Mouse (Mus musculus) midbrain, embryonic 13.5 days (tissue): Measurements from ENCODE around the gene Cib1. TPM values are rescaled to one million over a fixed set of nuclear protein-coding genes. Genes with fewer than 3 reads are reported as not detected.

Experiments
- ATAC-seq: fragments of 200-750 bp; cut with Nextera tagmentation; 2 replicates; pipeline ENCODE4 v1.8.0; 2017; ENCODE audit warnings: mild to moderate bottlenecking, moderate TSS enrichment, moderate library complexity
- H3K27ac ChIP-seq: fragments of 300-500 bp; sonication (generic); 2 replicates; pipeline ENCODE4 v1.5.1; 2015; ENCODE audit warnings: inconsistent platforms, mild to moderate bottlenecking, moderate library complexity
- H3K27me3 ChIP-seq: fragments of 300-500 bp; sonication (generic); 2 replicates; pipeline ENCODE4 v1.6.1; 2015; ENCODE audit warnings: mild to moderate bottlenecking, inconsistent platforms
- H3K36me3 ChIP-seq: fragments of 300-500 bp; sonication (generic); 2 replicates; pipeline ENCODE4 v1.6.1; 2015; ENCODE audit warnings: mild to moderate bottlenecking, inconsistent platforms
- H3K4me1 ChIP-seq: fragments of 300-500 bp; sonication (generic); replicated peaks from 2 replicates; pipeline ENCODE4 v1.6.1; 2015; ENCODE audit warnings: inconsistent platforms
- H3K4me2 ChIP-seq: fragments of 300-500 bp; sonication (generic); replicated peaks from 2 replicates; pipeline ENCODE4 v1.6.1; 2015; ENCODE audit warnings: moderate library complexity, mild to moderate bottlenecking, inconsistent platforms
- H3K4me3 ChIP-seq: fragments of 300-500 bp; sonication (generic); replicated peaks from 2 replicates; pipeline ENCODE4 v1.5.1; 2015; ENCODE audit warnings: mild to moderate bottlenecking, inconsistent platforms
- H3K9ac ChIP-seq: fragments of 300-500 bp; sonication (generic); replicated peaks from 2 replicates; pipeline ENCODE4 v1.6.1; 2015; ENCODE audit warnings: mild to moderate bottlenecking, inconsistent platforms
- H3K9me3 ChIP-seq: fragments of 300-500 bp; sonication (generic); 2 replicates; pipeline ENCODE4 v1.6.1; 2016; ENCODE audit warnings: mild to moderate bottlenecking, inconsistent platforms
- WGBS: fragments of 180-500 bp; shearing (Covaris S2); methylation state at CpG from one replicate; pipeline ENCODE4 v1.1.7; 2015; 5-methylcytosine and 5-hydroxymethylcytosine counted together
- polyA plus RNA-seq: library from polyadenylated mRNA; unstranded; fragments of >200 nt; fragmentation: Nextera tagmentation; extraction: Ambion mirVana; gene quantifications from 2 replicates; pipeline ENCODE4 v1.2.1, GENCODE M21; 2015

Gene Cib1
- polyA plus RNA-seq, 1 experiment from 2014 or later = 38.1 TPM

- Histone ChIP-seq H3K4me2 (no peak overlapping the region), H3K27ac (no peak overlapping the region), H3K27me3 (peaks cover 17% of the 10 kb centered on the region), H3K4me3 (no peak overlapping the region), H3K36me3 (peaks cover 33% of the 10 kb centered on the region), H3K9ac (no peak overlapping the region), H3K9me3 (no peaks in the 10 kb centered on the region), H3K4me1 (peaks cover 26% of the 10 kb centered on the region)
- WGBS = 60% methylated on average over 6 of the region's 6 CpGs
- ATAC-seq = no peak
Measured at GRCm38 (mm10) chr7:80230196-80230595, 2.4 kb downstream of the Cib1 start.

GRCm38 (mm10) chr7:80227065-80227464, 5.5 kb downstream of the Cib1 start:
- ATAC-seq = no peak
- Histone ChIP-seq H3K36me3 (peaks cover 60% of the 10 kb centered on the region), H3K4me2 (no peak overlapping the region), H3K27me3 (peaks cover 17% of the 10 kb centered on the region), H3K4me3 (no peak overlapping the region), H3K9me3 (no peaks in the 10 kb centered on the region), H3K27ac (no peak overlapping the region), H3K4me1 (peaks cover 7% of the 10 kb centered on the region), H3K9ac (no peak overlapping the region)
- WGBS = 93% methylated on average over 4 of the region's 4 CpGs

GRCm38 (mm10) chr7:80221179-80221750, 11.3 kb downstream of the Cib1 start:
- Histone ChIP-seq H3K27me3 (no peaks in the 10 kb centered on the region), H3K4me1 (no peaks in the 10 kb centered on the region), H3K4me2 (no peak overlapping the region), H3K9ac (no peak overlapping the region), H3K27ac (no peak overlapping the region), H3K36me3 (peaks cover 93% of the 10 kb centered on the region), H3K4me3 (no peak overlapping the region), H3K9me3 (no peaks in the 10 kb centered on the region)
- no peak for ATAC-seq
- 80% methylated on average over 4 of the region's 4 CpGs for whole genome bisulfite sequencing

GRCm38 (mm10) chr7:80220237-80220797, 12.3 kb downstream of the Cib1 start:
- H3K4me1 ChIP-seq = peaks cover under 1% of the 10 kb centered on the region
- H3K27ac ChIP-seq = no peak overlapping the region
- ATAC-seq = no peak
- H3K4me2 ChIP-seq = no peak overlapping the region
- H3K27me3 ChIP-seq = no peaks in the 10 kb centered on the region
- H3K36me3 ChIP-seq = peaks cover 93% of the 10 kb centered on the region
- no peak overlapping the region for H3K4me3 ChIP-seq
- no peak overlapping the region for H3K9ac ChIP-seq
- H3K9me3 ChIP-seq = no peaks in the 10 kb centered on the region
- WGBS = 98% methylated on average over 9 of the region's 9 CpGs

GRCm38 (mm10) chr7:80218666-80219065, 13.9 kb downstream of the Cib1 start:
- WGBS = 94% methylated on average over 9 of the region's 9 CpGs
- Histone ChIP-seq H3K4me3 (no peak overlapping the region), H3K4me2 (no peak overlapping the region), H3K27ac (no peak overlapping the region), H3K9me3 (no peaks in the 10 kb centered on the region), H3K9ac (no peak overlapping the region), H3K36me3 (peaks cover 81% of the 10 kb centered on the region), H3K27me3 (no peaks in the 10 kb centered on the region), H3K4me1 (peaks cover 9% of the 10 kb centered on the region)
- no peak for ATAC-seq

GRCm38 (mm10) chr7:80216566-80216965, 16.0 kb downstream of the Cib1 start:
- 0 out of 2 replicates have a peak overlapping the region, but pooled peaks have one; percentile 8 for H3K9ac ChIP-seq
- peaks cover 9% of the 10 kb centered on the region for H3K4me1 ChIP-seq
- peaks cover 77% of the 10 kb centered on the region for H3K36me3 ChIP-seq
- H3K4me3 ChIP-seq = no peak overlapping the region
- no peak for ATAC-seq
- no peaks in the 10 kb centered on the region for H3K27me3 ChIP-seq
- H3K4me2 ChIP-seq = no peak overlapping the region
- 79% methylated on average over 8 of the region's 8 CpGs for WGBS
- H3K9me3 ChIP-seq = no peaks in the 10 kb centered on the region
- no peak overlapping the region for H3K27ac ChIP-seq

GRCm38 (mm10) chr7:80215398-80215797, 17.2 kb downstream of the Cib1 start:
- Histone ChIP-seq H3K27me3 (no peaks in the 10 kb centered on the region), H3K4me2 (no peak overlapping the region), H3K4me3 (no peak overlapping the region), H3K27ac (peak overlapping the region; percentile 74), H3K9ac (peak overlapping the region; percentile 64), H3K4me1 (peaks cover 13% of the 10 kb centered on the region), H3K36me3 (peaks cover 65% of the 10 kb centered on the region), H3K9me3 (no peaks in the 10 kb centered on the region)
- peak; percentile 91 for ATAC-seq
- 17% methylated on average over 4 of the region's 4 CpGs for WGBS

- peaks cover 21% of the 10 kb centered on the region for H3K4me1 ChIP-seq
- ATAC-seq = no peak
- H3K27me3 ChIP-seq = no peaks in the 10 kb centered on the region
- H3K4me3 ChIP-seq = no peak overlapping the region
- H3K9me3 ChIP-seq = no peaks in the 10 kb centered on the region
- H3K4me2 ChIP-seq = no peak overlapping the region
- WGBS = 69% methylated on average over 8 of the region's 8 CpGs
- H3K36me3 ChIP-seq = peaks cover 56% of the 10 kb centered on the region
- peak overlapping the region; percentile 64; the same call in 1 of the 2 replicates for H3K9ac ChIP-seq
- peak overlapping the region; percentile 74 for H3K27ac ChIP-seq
Measured at GRCm38 (mm10) chr7:80214459-80214858, 18.2 kb downstream of the Cib1 start.

- Histone ChIP-seq H3K36me3 (peaks cover 47% of the 10 kb centered on the region), H3K9me3 (no peaks in the 10 kb centered on the region), H3K4me1 (peaks cover 28% of the 10 kb centered on the region), H3K27ac (no peak overlapping the region), H3K9ac (no peak overlapping the region), H3K27me3 (no peaks in the 10 kb centered on the region), H3K4me2 (no peak overlapping the region), H3K4me3 (no peak overlapping the region)
- ATAC-seq = no peak
- WGBS = 91% methylated on average over 7 of the region's 7 CpGs
Measured at GRCm38 (mm10) chr7:80213604-80214003, 19.0 kb downstream of the Cib1 start.

GRCm38 (mm10) chr7:80210982-80211381, 21.6 kb downstream of the Cib1 start:
- WGBS = 83% methylated on average over 4 of the region's 4 CpGs
- H3K4me1 ChIP-seq = peaks cover 45% of the 10 kb centered on the region
- H3K27me3 ChIP-seq = no peaks in the 10 kb centered on the region

GRCm38 (mm10) chr7:80209669-80210068, 22.9 kb downstream of the Cib1 start:
- Histone ChIP-seq H3K9ac (no peak overlapping the region), H3K4me1 (peaks cover 50% of the 10 kb centered on the region), H3K4me2 (no peak overlapping the region), H3K27ac (no peak overlapping the region), H3K27me3 (no peaks in the 10 kb centered on the region), H3K36me3 (peaks cover 16% of the 10 kb centered on the region), H3K4me3 (no peak overlapping the region), H3K9me3 (no peaks in the 10 kb centered on the region)
- 88% methylated on average over 6 of the region's 6 CpGs for WGBS
- ATAC-seq = no peak

More at GRCm38 (mm10) chr7:80210982-80211381, 21.6 kb downstream of the Cib1 start:
- ATAC-seq = no peak
- Histone ChIP-seq H3K9me3 (no peaks in the 10 kb centered on the region), H3K27ac (0 out of 2 replicates have a peak overlapping the region, but pooled peaks have one; percentile 19), H3K36me3 (peaks cover 22% of the 10 kb centered on the region), H3K4me2 (no peak overlapping the region), H3K9ac (no peak overlapping the region), H3K4me3 (no peak overlapping the region)

- Histone ChIP-seq H3K27me3 (no peaks in the 10 kb centered on the region), H3K4me2 (no peak overlapping the region), H3K27ac (no peak overlapping the region), H3K9me3 (no peaks in the 10 kb centered on the region), H3K9ac (no peak overlapping the region), H3K4me3 (no peak overlapping the region), H3K36me3 (peaks cover 13% of the 10 kb centered on the region), H3K4me1 (peaks cover 55% of the 10 kb centered on the region)
- ATAC-seq = no peak
- 83% methylated on average over 10 of the region's 10 CpGs for WGBS
Measured at GRCm38 (mm10) chr7:80208738-80209430, 23.7 kb downstream of the Cib1 start.
